Mouse (Mus musculus): Measurements from ENCODE around the gene Vmn1r206.
"Not testable (repeated sequence)": the region's sequence is repeated elsewhere in the genome, so short reads cannot be mapped to it uniquely, and the experiment has no call there.

Gene Vmn1r206

GRCm38 (mm10) chr13:22624151-22624550, at the start of gene Vmn1r206:
Gene Vmn1r206, minus strand, starts transcription at chr13:22624251.
- not testable (repeated sequence) for TF ChIP-seq GATA4 (IDR thresholded peaks at IDR 0.05; ENCODE audit: insufficient replicate concordance, low read length)

GRCm38 (mm10) chr13:22592900-22593299, 31.2 kb downstream of the Vmn1r206 start, which contains the start of gene Vmn1r205:
Gene Vmn1r205, minus strand, starts transcription at chr13:22593000.
- no peak for TF ChIP-seq GATA4 (IDR thresholded peaks at IDR 0.05; ENCODE audit: insufficient replicate concordance, low read length)

All from liver, adult (tissue).